Mouse (Mus musculus) midbrain, embryonic 15.5 days (tissue): ENCODE data around the gene AW551984. TPM values are rescaled to one million over a fixed set of nuclear protein-coding genes. Genes with fewer than 3 reads are reported as not detected.

Experiments used
- ATAC-seq: fragments of 200-750 bp; cut with Nextera tagmentation; replicated peaks from 2 replicates; pipeline ENCODE4 v1.8.0; 2017; ENCODE audit warnings: moderate TSS enrichment
- H3K27ac ChIP-seq: fragments of 300-500 bp; sonication (generic); 2 replicates; pipeline ENCODE4 v1.5.1; 2015; ENCODE audit warnings: mild to moderate bottlenecking, inconsistent platforms
- H3K27me3 ChIP-seq: fragments of 300-500 bp; sonication (generic); replicated peaks from 2 replicates; pipeline ENCODE4 v1.6.1; 2015; ENCODE audit warnings: inconsistent platforms
- H3K36me3 ChIP-seq: fragments of 300-500 bp; sonication (generic); replicated peaks from 2 replicates; pipeline ENCODE4 v1.6.1; 2015; ENCODE audit warnings: inconsistent platforms
- H3K4me1 ChIP-seq: fragments of 300-500 bp; sonication (generic); 2 replicates; pipeline ENCODE4 v1.6.1; 2015; ENCODE audit warnings: inconsistent platforms
- H3K4me2 ChIP-seq: fragments of 300-500 bp; sonication (generic); 2 replicates; pipeline ENCODE4 v1.6.1; 2015; ENCODE audit warnings: inconsistent platforms, mild to moderate bottlenecking, moderate library complexity
- H3K4me3 ChIP-seq: fragments of 300-500 bp; sonication (generic); 2 replicates; pipeline ENCODE4 v1.5.1; 2015; ENCODE audit warnings: mild to moderate bottlenecking, inconsistent platforms
- H3K9ac ChIP-seq: fragments of 300-500 bp; sonication (generic); 2 replicates; pipeline ENCODE4 v1.6.1; 2015; ENCODE audit warnings: mild to moderate bottlenecking, inconsistent platforms
- H3K9me3 ChIP-seq: fragments of 300-500 bp; sonication (generic); 2 replicates; pipeline ENCODE4 v1.6.1; 2016; ENCODE audit warnings: inconsistent platforms
- WGBS: fragments of 180-500 bp; shearing (Covaris S2); methylation state at CpG from one replicate; pipeline ENCODE4 v1.1.7; 2015; ENCODE audit warnings: mixed read lengths; 5-methylcytosine and 5-hydroxymethylcytosine counted together
- polyA plus RNA-seq: library from polyadenylated mRNA; unstranded; fragments of >200 nt; fragmentation: Nextera tagmentation; extraction: Ambion mirVana; gene quantifications from 2 replicates; pipeline ENCODE4 v1.2.1, GENCODE M21; 2015

The AW551984 gene
- polyA plus RNA-seq, 1 experiment from 2014 or later: 184 TPM

DNA sequence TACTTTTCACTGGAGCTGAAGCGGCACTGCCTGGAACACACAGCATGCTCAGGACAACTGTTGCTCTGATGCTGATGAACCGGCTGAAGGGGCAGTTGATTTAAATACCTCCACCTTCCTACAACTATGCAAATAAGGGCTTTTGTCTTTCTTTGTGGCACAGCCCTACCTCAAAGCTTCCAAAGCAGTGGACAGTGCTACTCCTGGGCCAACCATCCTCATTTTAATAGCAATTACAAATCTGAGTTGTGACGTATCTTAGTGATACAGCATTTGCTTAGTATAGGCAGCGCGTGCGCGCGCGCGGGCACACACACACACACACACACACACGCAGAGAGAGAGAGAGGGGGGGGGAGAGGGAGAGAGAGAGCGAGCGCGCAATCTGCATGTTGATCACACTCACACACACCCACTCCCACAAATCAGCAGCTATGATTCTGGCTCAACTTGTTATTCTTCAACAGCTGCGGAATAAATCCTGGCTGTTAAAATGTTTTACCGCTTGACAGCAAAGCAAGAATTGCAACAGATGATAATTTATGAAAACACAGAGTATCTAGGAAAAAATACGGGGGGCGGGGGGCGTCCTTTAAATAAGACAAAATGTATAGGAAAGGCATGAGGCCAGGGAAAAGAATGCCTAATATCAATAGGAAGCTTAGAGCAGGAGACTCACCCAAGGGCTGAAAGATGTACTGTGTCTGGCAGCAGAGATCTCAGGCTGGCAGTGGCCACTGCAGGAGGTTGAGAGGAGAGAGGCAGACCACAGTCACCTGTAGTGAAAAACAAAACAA, 1.5 kb downstream of the AW551984 start:
- H3K4me3 ChIP-seq: peak overlapping the region; percentile 50
- H3K4me2 ChIP-seq: peak overlapping the region; percentile 95
- no peaks in the 10 kb centered on the region for H3K9me3 ChIP-seq
- peak; percentile 94 for ATAC-seq
- H3K27me3 ChIP-seq: no peaks in the 10 kb centered on the region
- peak overlapping the region; percentile 85 for H3K27ac ChIP-seq
- no peaks in the 10 kb centered on the region; the same call in 1 of the 2 replicates for H3K36me3 ChIP-seq
- peak overlapping the region; percentile 49 for H3K9ac ChIP-seq
- under 1% methylated on average over 19 of the region's 19 CpGs for WGBS
- H3K4me1 ChIP-seq: peaks cover 15% of the 10 kb centered on the region; the same call in 1 of the 2 replicates

DNA sequence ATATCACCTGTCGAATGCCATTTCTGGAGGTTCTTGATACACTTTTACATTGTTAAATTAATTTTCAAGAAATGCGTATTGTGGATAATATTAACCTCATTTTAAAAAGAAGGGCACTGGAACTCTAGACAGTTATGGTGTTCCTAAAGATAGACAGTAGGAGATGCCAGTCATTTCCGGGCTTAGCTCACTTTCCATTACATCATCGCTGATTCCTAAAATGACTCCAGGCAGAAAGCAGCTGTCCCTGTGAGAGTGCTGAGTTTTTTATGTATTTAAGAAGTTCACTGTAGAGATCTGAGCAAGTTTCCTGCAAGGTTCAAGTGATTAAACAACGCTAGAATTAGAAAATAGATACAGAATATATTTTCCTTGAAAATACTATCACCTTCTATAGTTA, 27.2 kb downstream of the AW551984 start:
- no peaks in the 10 kb centered on the region for H3K4me1 ChIP-seq
- no peak overlapping the region for H3K9ac ChIP-seq
- no peak overlapping the region for H3K4me3 ChIP-seq
- no peaks in the 10 kb centered on the region for H3K27me3 ChIP-seq
- H3K27ac ChIP-seq: no peak overlapping the region
- no peaks in the 10 kb centered on the region for H3K9me3 ChIP-seq
- ATAC-seq: no peak
- no peaks in the 10 kb centered on the region for H3K36me3 ChIP-seq
- 90% methylated on average over 5 of the region's 5 CpGs for WGBS
- H3K4me2 ChIP-seq: no peak overlapping the region

DNA sequence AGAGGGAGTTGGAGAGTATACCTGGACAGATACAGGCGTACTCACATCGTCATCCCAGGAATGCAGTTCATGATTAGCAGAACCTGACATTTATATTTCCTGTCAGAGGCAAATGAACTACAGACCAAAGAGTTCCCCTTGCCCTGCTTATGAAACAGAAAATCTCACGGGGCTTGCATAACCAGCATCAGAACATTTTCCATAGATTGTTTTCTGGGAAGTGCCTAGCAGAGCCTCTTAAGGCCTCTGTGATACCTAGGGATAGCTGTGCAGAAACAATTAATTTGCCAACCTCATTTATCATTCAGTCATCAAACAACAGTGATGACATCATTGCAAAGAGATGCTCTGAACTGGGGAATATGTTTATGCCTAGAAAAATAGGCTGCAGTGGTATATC, 28.7 kb downstream of the AW551984 start, which contains the start of gene Olfr959:
TSS of gene Olfr959 (minus strand) at position 101 of the 400 bp plus-strand sequence.
- no peak for ATAC-seq
- H3K4me3 ChIP-seq: no peak within 1 kb of the TSS
- H3K27me3 ChIP-seq: no peaks in the 10 kb centered on the region
- WGBS: 86% methylated on average over 3 of the region's 3 CpGs
- no peaks in the 10 kb centered on the region for H3K9me3 ChIP-seq
- H3K4me2 ChIP-seq: no peak within 1 kb of the TSS
- no peak within 1 kb of the TSS for H3K27ac ChIP-seq
- no peak within 1 kb of the TSS for H3K9ac ChIP-seq
- H3K36me3 ChIP-seq: no peaks in the 10 kb centered on the region
- H3K4me1 ChIP-seq: no peaks in the 10 kb centered on the region

DNA sequence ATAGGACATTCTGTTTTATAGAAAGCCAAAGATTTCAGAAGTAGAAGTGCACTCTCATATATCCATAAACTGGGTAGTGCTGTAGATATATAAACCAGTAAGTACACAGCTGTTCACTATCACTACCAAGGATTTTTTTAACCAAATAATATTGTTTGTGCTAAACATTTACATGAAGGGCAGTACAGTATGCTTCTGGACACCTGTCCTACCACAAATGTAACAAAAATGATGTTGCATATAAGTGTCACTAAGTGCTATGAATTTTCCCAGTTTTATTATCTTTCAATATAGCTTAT, 45.9 kb downstream of the AW551984 start:
- Histone ChIP-seq H3K9ac (no peak overlapping the region), H3K36me3 (no peaks in the 10 kb centered on the region), H3K4me1 (peaks cover 7% of the 10 kb centered on the region; the same call in 1 of the 2 replicates), H3K4me2 (no peak overlapping the region), H3K27ac (peak overlapping the region; percentile 89), H3K27me3 (no peaks in the 10 kb centered on the region), H3K9me3 (no peaks in the 10 kb centered on the region), H3K4me3 (no peak overlapping the region)
- ATAC-seq: peak; percentile 71

DNA sequence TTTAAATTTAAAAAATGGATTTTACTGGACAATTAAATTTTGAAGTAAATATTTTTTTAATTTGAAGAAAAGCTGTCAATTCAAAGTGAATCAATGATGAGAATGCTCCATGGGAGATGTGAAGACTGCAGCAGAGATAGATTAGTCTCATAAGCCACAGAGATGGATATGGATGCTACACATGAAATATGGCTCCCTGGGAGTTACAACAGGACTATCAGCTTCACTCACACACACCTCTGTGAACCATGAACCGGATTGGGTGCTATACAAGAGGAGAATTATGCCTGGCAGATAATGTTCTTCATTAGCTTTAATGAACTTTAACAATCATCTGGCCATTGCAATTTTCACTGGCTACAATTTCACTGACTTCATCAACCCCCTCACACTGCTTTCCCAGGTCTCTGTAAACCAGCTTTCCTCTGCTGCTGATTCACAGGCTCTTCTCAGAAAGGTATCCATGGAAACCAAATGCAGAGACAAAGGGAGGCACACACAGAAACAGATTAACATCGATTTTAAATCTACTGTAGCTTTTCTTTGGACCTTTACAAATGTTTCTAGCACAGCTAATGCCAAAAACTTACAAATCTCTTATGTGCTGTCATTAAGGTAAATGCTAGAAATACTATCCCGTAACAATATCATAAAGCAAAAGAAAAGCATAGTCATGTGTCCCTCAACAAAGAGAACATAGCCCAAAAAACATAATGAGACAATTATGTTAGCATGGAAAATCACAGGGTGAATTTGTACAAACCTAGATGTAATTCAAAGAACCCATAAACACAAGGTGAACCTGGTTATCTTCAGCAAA, 46.5 kb downstream of the AW551984 start:
- 16% methylated on average over 3 of the region's 3 CpGs for WGBS
- H3K4me3 ChIP-seq: no peak overlapping the region
- H3K27me3 ChIP-seq: no peaks in the 10 kb centered on the region
- H3K36me3 ChIP-seq: no peaks in the 10 kb centered on the region
- H3K9ac ChIP-seq: no peak overlapping the region
- peak; percentile 96 for ATAC-seq
- H3K4me2 ChIP-seq: peak overlapping the region; percentile 18; the same call in 1 of the 2 replicates
- no peaks in the 10 kb centered on the region for H3K9me3 ChIP-seq
- peak overlapping the region; percentile 89 for H3K27ac ChIP-seq
- H3K4me1 ChIP-seq: peaks cover 7% of the 10 kb centered on the region; the same call in 1 of the 2 replicates

DNA sequence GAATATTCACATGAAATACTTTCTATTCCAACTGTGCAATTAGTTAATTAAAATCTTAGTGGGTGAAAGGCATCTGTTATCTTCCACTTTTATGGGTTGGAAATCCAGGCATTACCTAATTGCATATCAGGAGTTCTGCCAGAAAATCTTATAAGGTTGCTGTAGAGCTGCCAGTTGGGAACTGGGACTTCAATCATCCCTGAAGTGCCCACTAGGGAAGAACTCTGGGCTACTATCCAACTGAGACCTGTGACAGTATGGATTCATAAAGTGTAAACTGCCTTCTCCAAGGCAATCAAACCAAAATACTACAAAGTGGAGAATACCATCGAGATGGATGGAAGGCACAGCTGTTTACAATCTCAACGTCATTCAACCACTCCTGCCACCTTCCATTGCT, 50.3 kb downstream of the AW551984 start, which contains the start of gene Olfr958:
TSS of gene Olfr958 (minus strand) at position 109 of the 400 bp plus-strand sequence.
- Histone ChIP-seq H3K4me2 (no peak within 1 kb of the TSS), H3K9ac (no peak within 1 kb of the TSS), H3K36me3 (no peaks in the 10 kb centered on the region), H3K4me1 (peaks cover 7% of the 10 kb centered on the region; the same call in 1 of the 2 replicates), H3K27ac (no peak within 1 kb of the TSS), H3K27me3 (no peaks in the 10 kb centered on the region), H3K4me3 (no peak within 1 kb of the TSS), H3K9me3 (no peaks in the 10 kb centered on the region)
- 67% methylated on average over 2 of the region's 2 CpGs for WGBS
- no peak for ATAC-seq

DNA sequence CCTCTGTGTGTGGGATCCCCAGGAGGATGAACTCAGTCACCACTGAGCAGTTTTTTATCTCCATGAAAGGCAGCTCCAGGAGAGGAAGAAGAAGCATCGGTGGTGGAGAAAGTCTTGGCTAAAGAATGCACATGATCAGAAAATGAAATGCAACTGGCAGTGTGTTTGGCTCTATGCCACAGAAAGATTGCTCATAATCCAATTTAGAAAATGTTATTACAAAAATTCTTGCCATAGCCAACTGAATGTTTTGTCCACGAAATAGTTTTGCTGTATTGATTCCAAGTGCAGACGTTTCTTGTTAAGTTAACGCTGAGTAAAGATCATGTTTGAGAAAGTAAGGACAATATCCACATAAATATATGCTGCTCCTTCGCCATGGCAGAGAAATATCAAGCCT, 53.4 kb downstream of the AW551984 start:
- WGBS: 72% methylated on average over 5 of the region's 5 CpGs
- no peak overlapping the region for H3K4me2 ChIP-seq
- H3K36me3 ChIP-seq: no peaks in the 10 kb centered on the region
- ATAC-seq: no peak
- no peak overlapping the region for H3K9ac ChIP-seq
- no peaks in the 10 kb centered on the region for H3K27me3 ChIP-seq
- H3K4me1 ChIP-seq: no peaks in the 10 kb centered on the region
- H3K9me3 ChIP-seq: no peaks in the 10 kb centered on the region
- H3K4me3 ChIP-seq: no peak overlapping the region
- H3K27ac ChIP-seq: no peak overlapping the region

Other genes starting within 250 kb of the AW551984 start
- not detected in 2 replicates for gene Olfr951, start 217.0 kb downstream of the AW551984 start, polyA plus RNA-seq
- not detected in 2 replicates for gene Olfr952, start 177.3 kb downstream of the AW551984 start, polyA plus RNA-seq
- gene Olfr954, start 147.7 kb downstream of the AW551984 start, polyA plus RNA-seq: not detected in 2 replicates
- gene Olfr955, start 132.5 kb downstream of the AW551984 start, polyA plus RNA-seq: not detected in 2 replicates
- gene Olfr44, start 110.4 kb downstream of the AW551984 start, polyA plus RNA-seq: not detected in 2 replicates
- not detected in 2 replicates for gene Olfr957, start 88.6 kb downstream of the AW551984 start, polyA plus RNA-seq
- not detected in 2 replicates for gene Olfr958, start 50.3 kb downstream of the AW551984 start, polyA plus RNA-seq
- gene Olfr959, start 28.8 kb downstream of the AW551984 start, polyA plus RNA-seq: not detected in 2 replicates
- not detected in 2 replicates for gene Olfr148, start 6.3 kb upstream of the AW551984 start, polyA plus RNA-seq
- gene Olfr960, start 17.0 kb upstream of the AW551984 start, polyA plus RNA-seq: not detected in 2 replicates
- not detected in 2 replicates for gene Olfr961, start 40.7 kb upstream of the AW551984 start, polyA plus RNA-seq
- not detected in 2 replicates for gene Olfr963, start 62.8 kb upstream of the AW551984 start, polyA plus RNA-seq
- not detected in 2 replicates for gene Olfr149, start 102.7 kb upstream of the AW551984 start, polyA plus RNA-seq
- not detected in 2 replicates for gene Olfr965, start 107.0 kb upstream of the AW551984 start, polyA plus RNA-seq
- gene Olfr150, start 126.6 kb upstream of the AW551984 start, polyA plus RNA-seq: not detected in 2 replicates
- not detected in 2 replicates for gene Olfr967, start 141.8 kb upstream of the AW551984 start, polyA plus RNA-seq
- not detected in 2 replicates for gene Olfr968, start 178.8 kb upstream of the AW551984 start, polyA plus RNA-seq
- gene Olfr969, start 186.5 kb upstream of the AW551984 start, polyA plus RNA-seq: not detected in 2 replicates
- gene Olfr970, start 204.5 kb upstream of the AW551984 start, polyA plus RNA-seq: not detected in 2 replicates
- gene Olfr971, start 232.5 kb upstream of the AW551984 start, polyA plus RNA-seq: not detected in 2 replicates